Mouse (Mus musculus) erythroblast, embryonic 14.5 days (primary cell): Measurements from ENCODE around the gene Krtap8-1.

Experiments
- GATA1 ChIP-seq: IDR thresholded peaks from 2 replicates; pipeline ENCODE4 v1.6.1; 2012; ENCODE audit warnings: low read length, inconsistent platforms, mixed read lengths
- TAL1 ChIP-seq: IDR thresholded peaks from 3 replicates; pipeline ENCODE4 v1.6.1; 2012; ENCODE audit warnings: low read length, inconsistent platforms, mixed read lengths

- TF ChIP-seq TAL1 (no peak), GATA1 (no peak)
Observed at GRCm38 (mm10) chr16:89530547-89530946, 42.8 kb upstream of the Krtap8-1 start.
